Mouse (Mus musculus) heart, postnatal 36 days (tissue): ENCODE results near the gene Emc1. TPM values are rescaled to one million over a fixed set of nuclear protein-coding genes. Genes with fewer than 3 reads are reported as not detected.
"Not testable (repeated sequence)": the region's sequence is repeated elsewhere in the genome, so short reads cannot be mapped to it uniquely, and the experiment has no call there.

ENCODE experiments used
- DNase-seq, 2 experiments: peaks; one replicate each; pipeline ENCODE4 v3.0.0; 2021 to 2022
- intact Hi-C: fragments of 180-260 bp; cut with DNase I; formaldehyde crosslinking; loops from one replicate; pipeline ENCODE4 v1.15.1; 2025
- total RNA-seq, 2 experiments: library from RNA; stranded (reverse); gene quantifications; 2 replicates each; pipeline ENCODE4 v1.2.3; 2021

Gene Emc1
- total RNA-seq, 2 experiments from 2014 or later = 50.2 to 50.6 TPM

- DNase-seq = no peak
- intact Hi-C loops = no loop called here
These were observed 6.9 kb upstream of the Emc1 start for GRCm38 (mm10) chr4:139345416-139346019.

GRCm38 (mm10) chr4:139352832-139353231 lies 445 bp downstream of the Emc1 start:
- DNase-seq = no peak
- intact Hi-C loops = loop anchor here (1.0 kb wide), 1 partner anchor 27 kb away; no protein-coding TSS in a partner anchor

- intact Hi-C loops = no loop called here
These were observed 4.8 kb downstream of the Emc1 start for GRCm38 (mm10) chr4:139357211-139357610.

GRCm38 (mm10) chr4:139360761-139361548 lies 8.6 kb downstream of the Emc1 start:
- no peak for DNase-seq
- intact Hi-C loops = no loop called here

More at GRCm38 (mm10) chr4:139357211-139357610, 4.8 kb downstream of the Emc1 start:
- DNase-seq = no peak

- intact Hi-C loops = no loop called here
- DNase-seq = no peak
These were observed 14.9 kb downstream of the Emc1 start for GRCm38 (mm10) chr4:139367336-139367735.

- intact Hi-C loops = no loop called here
- DNase-seq = no peak
These were observed 15.7 kb downstream of the Emc1 start for GRCm38 (mm10) chr4:139368038-139368437.

- intact Hi-C loops = no loop called here
- no peak for DNase-seq
These were observed 20.7 kb downstream of the Emc1 start for GRCm38 (mm10) chr4:139373130-139373529.

- no peak for DNase-seq
- intact Hi-C loops = no loop called here
These were observed 21.1 kb downstream of the Emc1 start for GRCm38 (mm10) chr4:139373531-139373930.

- intact Hi-C loops = loop anchor here (1.0 kb wide), 1 partner anchor 27 kb away; the partner anchor contains the start of genes Emc1, Mrto4 and Ubr4
- no peak for DNase-seq
These were observed 27.3 kb downstream of the Emc1 start for GRCm38 (mm10) chr4:139379719-139380118.

GRCm38 (mm10) chr4:139380207-139380748 lies 27.9 kb downstream of the Emc1 start:
- peak; percentile 100 for DNase-seq
- intact Hi-C loops = loop anchor here (1.0 kb wide), 1 partner anchor 28 kb away; the partner anchor contains the start of genes Emc1, Mrto4 and Ubr4

- intact Hi-C loops = loop anchor here (1.0 kb wide), 1 partner anchor 29 kb away; the partner anchor contains the start of genes Emc1, Mrto4 and Ubr4
- no peak for DNase-seq
These were observed 28.5 kb downstream of the Emc1 start for GRCm38 (mm10) chr4:139380775-139381451.

GRCm38 (mm10) chr4:139381452-139381845 lies 29.1 kb downstream of the Emc1 start:
- no peak for DNase-seq

GRCm38 (mm10) chr4:139382231-139382630 lies 29.8 kb downstream of the Emc1 start:
- no peak for DNase-seq
- intact Hi-C loops = no loop called here

More at GRCm38 (mm10) chr4:139381452-139381845, 29.1 kb downstream of the Emc1 start:
- intact Hi-C loops = no loop called here

- intact Hi-C loops, DNase-seq: not testable (repeated sequence)
These were observed 33.5 kb downstream of the Emc1 start for GRCm38 (mm10) chr4:139385841-139386240.

GRCm38 (mm10) chr4:139386869-139387319 lies 34.5 kb downstream of the Emc1 start:
- intact Hi-C loops = no loop called here
- no peak for DNase-seq

- intact Hi-C loops = no loop called here
- DNase-seq = no peak
These were observed 37.2 kb downstream of the Emc1 start for GRCm38 (mm10) chr4:139389557-139389956.

- intact Hi-C loops = no loop called here
- no peak for DNase-seq
These were observed 43.0 kb downstream of the Emc1 start for GRCm38 (mm10) chr4:139395431-139395830.

GRCm38 (mm10) chr4:139400487-139400886 lies 48.1 kb downstream of the Emc1 start:
- DNase-seq = no peak
- intact Hi-C loops = no loop called here

GRCm38 (mm10) chr4:139403214-139403613 lies 50.8 kb downstream of the Emc1 start:
- no peak for DNase-seq
- intact Hi-C loops = no loop called here

GRCm38 (mm10) chr4:139411351-139411750 lies 59.0 kb downstream of the Emc1 start:
- intact Hi-C loops = no loop called here
- DNase-seq = no peak

GRCm38 (mm10) chr4:139417868-139418267 lies 65.5 kb downstream of the Emc1 start:
- intact Hi-C loops = no loop called here
- no peak for DNase-seq
